Mouse (Mus musculus): Measurements from ENCODE around the gene Olfr995. TPM values are rescaled to one million over a fixed set of nuclear protein-coding genes. Genes with fewer than 3 reads are reported as not detected.

Gene Olfr995
- not detected for total RNA-seq (2021)
- long read RNA-seq, experiment 1 = 0 reads
- long read RNA-seq, experiment 2 = 0 reads

- no peak for DNase-seq (ENCODE audit: low spot score in 2 of 2)
- intact Hi-C loops (cut with DNase I) = no loop called here
Observed at GRCm38 (mm10) chr2:85443539-85443938, at the start of gene Olfr995. TSS of gene Olfr995 (minus strand) at chr2:85443639.

GRCm38 (mm10) chr2:85490396-85490795, 47.0 kb upstream of the Olfr995 start:
- intact Hi-C loops (cut with DNase I) = no loop called here
- no peak for DNase-seq (ENCODE audit: low spot score in 2 of 2)

- intact Hi-C loops (cut with DNase I) = no loop called here
- no peak for DNase-seq (ENCODE audit: low spot score in 2 of 2)
Observed at GRCm38 (mm10) chr2:85466801-85467325, 23.4 kb upstream of the Olfr995 start.

- no peak for DNase-seq (ENCODE audit: low spot score in 2 of 2)
- intact Hi-C loops (cut with DNase I) = no loop called here
Observed at GRCm38 (mm10) chr2:85442546-85442945, 893 bp downstream of the Olfr995 start.

- DNase-seq (ENCODE audit: low spot score in 2 of 2) = no peak
- intact Hi-C loops (cut with DNase I) = no loop called here
Observed at GRCm38 (mm10) chr2:85436351-85436750, 7.1 kb downstream of the Olfr995 start, which contains the start of gene Olfr994. TSS of gene Olfr994 (minus strand) at chr2:85436451.

GRCm38 (mm10) chr2:85425893-85426292, 17.5 kb downstream of the Olfr995 start:
- intact Hi-C loops (cut with DNase I) = loop anchor here (10.0 kb wide), 1 partner anchor 141 kb away; no protein-coding TSS in a partner anchor

GRCm38 (mm10) chr2:85414777-85415176, 28.7 kb downstream of the Olfr995 start, which contains the start of gene Olfr993:
TSS of gene Olfr993 (minus strand) at chr2:85414877.
- intact Hi-C loops (cut with DNase I) = no loop called here
- DNase-seq (ENCODE audit: low spot score in 2 of 2) = no peak

More at GRCm38 (mm10) chr2:85425893-85426292, 17.5 kb downstream of the Olfr995 start:
- peak; percentile 9 to 53 for DNase-seq (ENCODE audit: low spot score in 2 of 2)

GRCm38 (mm10) chr2:85409369-85409768, 34.1 kb downstream of the Olfr995 start, which contains the start of gene Olfr992:
TSS of gene Olfr992 (minus strand) at chr2:85409469.
- no peak for DNase-seq (ENCODE audit: low spot score in 2 of 2)
- intact Hi-C loops (cut with DNase I) = no loop called here

Other genes with a start within 250 kb of the Olfr995 start
- 10 to 100 TPM; 35.6 to 44.1 TPM for gene Lrrc55, start 246.4 kb downstream of the Olfr995 start, total RNA-seq (2021)
- gene Olfr987, start 104.3 kb downstream of the Olfr995 start, total RNA-seq (2021) = not detected
- gene Olfr988, start 80.4 kb downstream of the Olfr995 start, total RNA-seq (2021) = not detected
- gene Olfr992, start 34.2 kb downstream of the Olfr995 start, total RNA-seq (2021) = not detected
- gene Olfr993, start 28.8 kb downstream of the Olfr995 start, total RNA-seq (2021) = not detected
- not detected for gene Olfr994, start 7.2 kb downstream of the Olfr995 start, total RNA-seq (2021)
- under 1 TPM in 1 of 2 experiments, not detected in 1; 0.19 TPM for gene 4833423E24Rik, start 75.4 kb upstream of the Olfr995 start, total RNA-seq (2021)
- gene Olfr996, start 135.6 kb upstream of the Olfr995 start, total RNA-seq (2021) = not detected
- gene Olfr998, start 145.3 kb upstream of the Olfr995 start, total RNA-seq (2021) = not detected
- gene Olfr1000, start 168.3 kb upstream of the Olfr995 start, total RNA-seq (2021) = not detected
- gene Olfr1002, start 207.1 kb upstream of the Olfr995 start, total RNA-seq (2021) = not detected
- gene Olfr154, start 220.8 kb upstream of the Olfr995 start, total RNA-seq (2021) = not detected
- gene Olfr1006, start 235.1 kb upstream of the Olfr995 start, total RNA-seq (2021) = not detected
- not detected for gene Olfr1008, start 245.8 kb upstream of the Olfr995 start, total RNA-seq (2021)